Mouse (Mus musculus): ENCODE measurements around the gene Dock10. TPM values are rescaled to one million over a fixed set of nuclear protein-coding genes. Genes with fewer than 3 reads are reported as not detected.
A peak's percentile ranks its signal among the peaks of the same experiment; 100 is the strongest.

Gene Dock10
- polyA plus RNA-seq, 1 experiment from 2014 or later: 5.4 TPM

GRCm38 (mm10) chr1:80737812-80738391 lies 20.4 kb downstream of the Dock10 start:
- H3K9me3 ChIP-seq (replicated peaks; ENCODE audit: control insufficient read depth, low read length): no peaks in the 10 kb centered on the region
- no peak overlapping the region for H3K9ac ChIP-seq (ENCODE audit: low read length)
- H3K4me1 ChIP-seq (ENCODE audit: control insufficient read depth, insufficient read depth, low read length): peaks cover 15% of the 10 kb centered on the region
- H3K36me3 ChIP-seq (ENCODE audit: control insufficient read depth, insufficient read depth): no peaks in the 10 kb centered on the region
- no peaks in the 10 kb centered on the region for H3K27me3 ChIP-seq (ENCODE audit: control insufficient read depth, insufficient read depth, low read length)
- H3K4me3 ChIP-seq (ENCODE audit: low read length): no peak overlapping the region
- WGBS: 57% methylated on average over 5 of the region's 5 CpGs
- no peak for ATAC-seq (replicated peaks; ENCODE audit: extremely low read depth, insufficient read depth, low FRiP score)
- no peak overlapping the region for H3K4me2 ChIP-seq (ENCODE audit: low read depth, low read length)
- H3K27ac ChIP-seq (ENCODE audit: low read length): no peak overlapping the region

DNA sequence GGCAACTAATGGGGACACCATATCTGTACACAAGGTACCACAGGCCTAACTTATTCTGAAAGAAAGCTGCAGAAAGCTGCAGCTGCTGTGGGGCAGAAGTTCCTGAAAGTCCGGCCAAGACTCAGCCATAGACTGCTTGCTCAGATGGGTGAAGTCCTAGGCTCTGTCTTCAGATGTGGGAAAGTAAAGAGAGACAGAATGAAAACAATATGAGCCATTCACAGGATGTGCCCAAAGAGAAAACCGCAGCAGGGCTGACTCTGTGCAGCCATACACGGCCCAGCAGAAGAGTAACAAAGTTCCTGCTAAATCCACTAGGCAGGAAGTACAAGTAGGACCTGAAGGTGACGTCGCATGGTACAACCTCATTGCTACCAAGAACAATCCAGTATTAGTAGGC lies 27.7 kb downstream of the Dock10 start:
- WGBS: 75% methylated on average over 5 of the region's 5 CpGs
- no peaks in the 10 kb centered on the region for H3K36me3 ChIP-seq (ENCODE audit: control insufficient read depth, insufficient read depth)
- no peaks in the 10 kb centered on the region for H3K4me1 ChIP-seq (ENCODE audit: control insufficient read depth, insufficient read depth, low read length)
- no peaks in the 10 kb centered on the region for H3K27me3 ChIP-seq (ENCODE audit: control insufficient read depth, insufficient read depth, low read length)
- H3K9ac ChIP-seq (ENCODE audit: low read length): no peak overlapping the region
- H3K27ac ChIP-seq (ENCODE audit: low read length): no peak overlapping the region
- no peaks in the 10 kb centered on the region for H3K9me3 ChIP-seq (replicated peaks; ENCODE audit: control insufficient read depth, low read length)
- H3K4me3 ChIP-seq (ENCODE audit: low read length): no peak overlapping the region
- ATAC-seq (replicated peaks; ENCODE audit: extremely low read depth, insufficient read depth, low FRiP score): no peak
- no peak overlapping the region for H3K4me2 ChIP-seq (ENCODE audit: low read depth, low read length)

GRCm38 (mm10) chr1:80730174-80730573 lies 28.2 kb downstream of the Dock10 start:
- H3K9ac ChIP-seq (ENCODE audit: low read length): no peak overlapping the region
- H3K36me3 ChIP-seq (ENCODE audit: control insufficient read depth, insufficient read depth): no peaks in the 10 kb centered on the region
- WGBS: 88% methylated on average over 4 of the region's 4 CpGs
- H3K4me3 ChIP-seq (ENCODE audit: low read length): no peak overlapping the region
- no peaks in the 10 kb centered on the region for H3K27me3 ChIP-seq (ENCODE audit: control insufficient read depth, insufficient read depth, low read length)
- no peak for ATAC-seq (replicated peaks; ENCODE audit: extremely low read depth, insufficient read depth, low FRiP score)
- no peaks in the 10 kb centered on the region for H3K4me1 ChIP-seq (ENCODE audit: control insufficient read depth, insufficient read depth, low read length)
- H3K9me3 ChIP-seq (replicated peaks; ENCODE audit: control insufficient read depth, low read length): no peaks in the 10 kb centered on the region
- H3K4me2 ChIP-seq (ENCODE audit: low read depth, low read length): no peak overlapping the region
- H3K27ac ChIP-seq (ENCODE audit: low read length): no peak overlapping the region

- Histone ChIP-seq H3K27me3 (ENCODE audit: control insufficient read depth, insufficient read depth, low read length) (no peaks in the 10 kb centered on the region), H3K4me1 (ENCODE audit: control insufficient read depth, insufficient read depth, low read length) (no peaks in the 10 kb centered on the region), H3K36me3 (ENCODE audit: control insufficient read depth, insufficient read depth) (no peaks in the 10 kb centered on the region), H3K9ac (ENCODE audit: low read length) (no peak overlapping the region), H3K9me3 (replicated peaks; ENCODE audit: control insufficient read depth, low read length) (no peaks in the 10 kb centered on the region), H3K4me3 (ENCODE audit: low read length) (no peak overlapping the region), H3K27ac (ENCODE audit: low read length) (no peak overlapping the region), H3K4me2 (ENCODE audit: low read depth, low read length) (no peak overlapping the region)
- 0 out of 2 replicates have a peak, but pooled peaks have one; percentile 28 for ATAC-seq (replicated peaks; ENCODE audit: extremely low read depth, insufficient read depth, low FRiP score)
- WGBS: 53% methylated on average over 1 of the region's 1 CpGs
Measured at GRCm38 (mm10) chr1:80728183-80728582, 30.1 kb downstream of the Dock10 start.

DNA sequence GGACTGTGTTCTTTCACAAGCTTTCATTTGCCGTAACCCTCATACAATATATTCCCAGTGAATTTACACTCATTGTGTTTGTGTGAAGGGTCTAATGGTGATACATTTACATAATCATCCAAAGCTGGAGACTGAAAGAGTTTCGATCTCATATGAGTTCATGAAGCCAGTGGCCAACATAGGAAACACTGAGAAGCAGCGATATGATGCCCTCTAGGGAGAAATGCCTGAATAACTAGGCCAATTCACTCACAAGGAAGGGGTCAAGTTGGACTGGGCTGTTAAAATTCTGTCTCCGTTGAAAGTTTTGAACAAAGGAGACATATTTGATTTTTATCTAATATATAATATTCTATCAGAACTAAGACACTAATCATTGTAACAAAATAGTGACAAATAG lies 30.9 kb downstream of the Dock10 start:
- Histone ChIP-seq H3K9ac (ENCODE audit: low read length) (no peak overlapping the region), H3K4me3 (ENCODE audit: low read length) (no peak overlapping the region), H3K4me2 (ENCODE audit: low read depth, low read length) (no peak overlapping the region), H3K36me3 (ENCODE audit: control insufficient read depth, insufficient read depth) (no peaks in the 10 kb centered on the region), H3K9me3 (replicated peaks; ENCODE audit: control insufficient read depth, low read length) (no peaks in the 10 kb centered on the region), H3K27me3 (ENCODE audit: control insufficient read depth, insufficient read depth, low read length) (no peaks in the 10 kb centered on the region), H3K27ac (ENCODE audit: low read length) (no peak overlapping the region), H3K4me1 (ENCODE audit: control insufficient read depth, insufficient read depth, low read length) (no peaks in the 10 kb centered on the region)
- WGBS: 81% methylated on average over 4 of the region's 4 CpGs
- no peak for ATAC-seq (replicated peaks; ENCODE audit: extremely low read depth, insufficient read depth, low FRiP score)

DNA sequence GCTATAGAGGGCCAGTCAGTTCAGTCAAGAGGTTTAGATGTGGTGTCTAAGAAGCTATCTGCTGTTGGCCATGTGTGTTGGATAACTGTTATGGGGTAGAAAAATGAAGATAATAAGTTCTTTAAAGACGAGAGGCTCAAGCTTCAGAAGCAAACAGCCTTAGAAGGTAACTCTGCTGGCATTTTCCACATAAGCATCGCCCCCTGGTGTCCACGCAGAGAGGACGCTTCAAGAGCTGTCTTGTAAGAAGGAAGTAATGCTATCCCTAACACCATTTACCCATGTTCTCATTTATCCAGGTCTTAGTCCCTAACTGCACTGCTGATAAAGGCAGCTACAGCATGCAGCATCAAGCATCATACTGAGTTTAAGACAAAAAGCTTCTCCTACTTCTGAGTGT lies 35.7 kb downstream of the Dock10 start:
- WGBS: 29% methylated on average over 4 of the region's 4 CpGs
- H3K9me3 ChIP-seq (replicated peaks; ENCODE audit: control insufficient read depth, low read length): no peaks in the 10 kb centered on the region
- no peak overlapping the region for H3K9ac ChIP-seq (ENCODE audit: low read length)
- peaks cover 2% of the 10 kb centered on the region for H3K4me1 ChIP-seq (ENCODE audit: control insufficient read depth, insufficient read depth, low read length)
- ATAC-seq (replicated peaks; ENCODE audit: extremely low read depth, insufficient read depth, low FRiP score): no peak
- no peak overlapping the region for H3K4me3 ChIP-seq (ENCODE audit: low read length)
- no peak overlapping the region for H3K27ac ChIP-seq (ENCODE audit: low read length)
- H3K27me3 ChIP-seq (ENCODE audit: control insufficient read depth, insufficient read depth, low read length): no peaks in the 10 kb centered on the region
- no peaks in the 10 kb centered on the region for H3K36me3 ChIP-seq (ENCODE audit: control insufficient read depth, insufficient read depth)
- H3K4me2 ChIP-seq (ENCODE audit: low read depth, low read length): no peak overlapping the region

- H3K9ac ChIP-seq (ENCODE audit: low read length): no peak overlapping the region
- no peak overlapping the region for H3K4me2 ChIP-seq (ENCODE audit: low read depth, low read length)
- H3K27me3 ChIP-seq (ENCODE audit: control insufficient read depth, insufficient read depth, low read length): no peaks in the 10 kb centered on the region
- H3K4me1 ChIP-seq (ENCODE audit: control insufficient read depth, insufficient read depth, low read length): peaks cover 2% of the 10 kb centered on the region
- no peak for ATAC-seq (replicated peaks; ENCODE audit: extremely low read depth, insufficient read depth, low FRiP score)
- no peak overlapping the region for H3K27ac ChIP-seq (ENCODE audit: low read length)
- no peaks in the 10 kb centered on the region for H3K36me3 ChIP-seq (ENCODE audit: control insufficient read depth, insufficient read depth)
- no peak overlapping the region for H3K4me3 ChIP-seq (ENCODE audit: low read length)
- H3K9me3 ChIP-seq (replicated peaks; ENCODE audit: control insufficient read depth, low read length): no peaks in the 10 kb centered on the region
- 84% methylated on average over 1 of the region's 1 CpGs for WGBS
Measured at GRCm38 (mm10) chr1:80722001-80722400, 36.3 kb downstream of the Dock10 start.

GRCm38 (mm10) chr1:80721181-80721580 lies 37.1 kb downstream of the Dock10 start:
- no peak overlapping the region for H3K9ac ChIP-seq (ENCODE audit: low read length)
- no peaks in the 10 kb centered on the region for H3K27me3 ChIP-seq (ENCODE audit: control insufficient read depth, insufficient read depth, low read length)
- 96% methylated on average over 2 of the region's 2 CpGs for WGBS
- peaks cover 2% of the 10 kb centered on the region for H3K4me1 ChIP-seq (ENCODE audit: control insufficient read depth, insufficient read depth, low read length)
- H3K9me3 ChIP-seq (replicated peaks; ENCODE audit: control insufficient read depth, low read length): no peaks in the 10 kb centered on the region
- H3K4me3 ChIP-seq (ENCODE audit: low read length): no peak overlapping the region
- H3K4me2 ChIP-seq (ENCODE audit: low read depth, low read length): no peak overlapping the region
- no peak overlapping the region for H3K27ac ChIP-seq (ENCODE audit: low read length)
- H3K36me3 ChIP-seq (ENCODE audit: control insufficient read depth, insufficient read depth): no peaks in the 10 kb centered on the region
- ATAC-seq (replicated peaks; ENCODE audit: extremely low read depth, insufficient read depth, low FRiP score): no peak

- no peaks in the 10 kb centered on the region for H3K9me3 ChIP-seq (replicated peaks; ENCODE audit: control insufficient read depth, low read length)
- no peak for ATAC-seq (replicated peaks; ENCODE audit: extremely low read depth, insufficient read depth, low FRiP score)
Measured at GRCm38 (mm10) chr1:80720146-80720545, 38.2 kb downstream of the Dock10 start.

More at GRCm38 (mm10) chr1:80720146-80720545, 38.2 kb downstream of the Dock10 start:
- H3K27me3 ChIP-seq (ENCODE audit: control insufficient read depth, insufficient read depth, low read length): no peaks in the 10 kb centered on the region
- no peak overlapping the region for H3K9ac ChIP-seq (ENCODE audit: low read length)
- H3K4me1 ChIP-seq (ENCODE audit: control insufficient read depth, insufficient read depth, low read length): peaks cover 2% of the 10 kb centered on the region
- H3K36me3 ChIP-seq (ENCODE audit: control insufficient read depth, insufficient read depth): no peaks in the 10 kb centered on the region
- no peak overlapping the region for H3K4me2 ChIP-seq (ENCODE audit: low read depth, low read length)
- no peak overlapping the region for H3K27ac ChIP-seq (ENCODE audit: low read length)
- H3K4me3 ChIP-seq (ENCODE audit: low read length): no peak overlapping the region

All from heart, embryonic 16.5 days (tissue).